Mouse (Mus musculus) G1E (cell line): ENCODE data around the gene Exoc8.

ENCODE experiments used
- CTCF ChIP-seq: IDR thresholded peaks from 2 replicates; pipeline ENCODE4 v1.5.1; 2012; ENCODE audit warnings: low read depth, low read length, inconsistent platforms, mixed read lengths
- GATA2 ChIP-seq: IDR thresholded peaks from 2 replicates; pipeline ENCODE4 v1.6.1; 2012; ENCODE audit warnings: low read depth, low read length, inconsistent platforms, borderline replicate concordance
- TAL1 ChIP-seq: conservative IDR thresholded peaks from 2 replicates; pipeline ENCODE4 v1.6.1; 2012; ENCODE audit warnings: low read depth, low read length, inconsistent platforms, mixed read lengths

- TF ChIP-seq CTCF (no peak), TAL1 (no peak), GATA2 (no peak)
These were observed 33.1 kb upstream of the Exoc8 start for GRCm38 (mm10) chr8:124930649-124931048.
